Mouse (Mus musculus) right cerebral cortex, postnatal 25 days (tissue): ENCODE results near the gene Ccser1.

Source experiments
- DNase-seq: peaks from one replicate; pipeline ENCODE4 v3.0.0; 2022

Ccser1 gene

DNA sequence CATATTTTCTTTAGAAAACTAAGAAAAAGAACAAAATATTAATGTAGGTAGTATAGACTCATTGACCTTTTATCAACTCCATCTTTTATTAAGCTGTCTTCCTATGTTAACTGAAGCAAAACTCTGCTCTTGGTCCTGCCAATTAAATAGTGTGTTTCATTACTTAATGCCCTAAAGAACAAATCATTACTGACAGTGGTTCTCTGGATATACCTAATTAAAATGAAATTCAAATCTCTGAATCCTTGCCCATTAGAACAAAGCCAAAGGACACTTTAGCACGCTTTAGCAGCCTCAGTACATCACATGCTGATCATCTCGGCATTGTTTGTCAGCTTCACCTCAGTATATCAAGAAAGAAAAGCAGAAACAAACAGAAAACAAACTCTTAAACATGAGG lies 952.4 kb downstream of the Ccser1 start:
- no peak for DNase-seq

GRCm38 (mm10) chr6:62160320-62160719 lies 980.2 kb downstream of the Ccser1 start:
- no peak for DNase-seq

DNA sequence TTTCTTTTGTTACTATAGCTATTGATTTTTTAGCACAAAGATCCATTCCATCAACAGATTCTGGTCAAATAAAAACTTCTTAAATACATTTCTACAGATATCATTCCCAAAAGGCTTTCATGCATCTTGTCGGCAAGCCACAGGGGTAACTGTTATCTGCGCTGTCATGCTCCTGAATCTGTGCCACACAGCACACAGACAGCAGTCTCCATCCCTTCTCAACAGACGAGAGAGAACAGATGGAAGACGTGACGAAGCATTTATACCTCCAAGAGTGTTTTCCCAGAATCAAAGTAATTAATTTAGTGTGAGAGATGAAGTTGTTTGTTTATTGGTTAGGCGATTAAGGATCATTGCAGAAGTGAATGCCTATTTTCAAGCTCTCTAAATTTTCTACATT lies 982.5 kb downstream of the Ccser1 start:
- no peak for DNase-seq

DNA sequence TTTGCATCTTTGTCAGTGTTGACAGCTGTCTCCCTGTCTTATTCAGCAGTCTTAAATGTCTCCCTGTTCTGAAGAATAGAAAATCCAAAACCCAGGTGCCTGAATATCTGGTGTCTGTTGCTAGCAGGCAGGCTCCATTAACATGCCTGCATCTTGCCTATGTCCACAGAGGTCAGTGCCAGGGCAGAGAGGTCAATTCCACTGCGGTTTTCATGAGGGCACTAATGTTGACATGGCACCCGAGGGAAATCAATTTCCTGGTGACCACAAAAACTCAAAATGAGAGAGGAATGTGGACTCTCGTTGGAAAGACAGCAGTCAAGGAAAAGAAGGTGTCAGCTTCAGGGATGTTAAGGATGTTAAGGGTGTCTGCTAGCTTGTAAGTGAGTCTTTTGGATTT lies 983.7 kb downstream of the Ccser1 start:
- no peak for DNase-seq

DNA sequence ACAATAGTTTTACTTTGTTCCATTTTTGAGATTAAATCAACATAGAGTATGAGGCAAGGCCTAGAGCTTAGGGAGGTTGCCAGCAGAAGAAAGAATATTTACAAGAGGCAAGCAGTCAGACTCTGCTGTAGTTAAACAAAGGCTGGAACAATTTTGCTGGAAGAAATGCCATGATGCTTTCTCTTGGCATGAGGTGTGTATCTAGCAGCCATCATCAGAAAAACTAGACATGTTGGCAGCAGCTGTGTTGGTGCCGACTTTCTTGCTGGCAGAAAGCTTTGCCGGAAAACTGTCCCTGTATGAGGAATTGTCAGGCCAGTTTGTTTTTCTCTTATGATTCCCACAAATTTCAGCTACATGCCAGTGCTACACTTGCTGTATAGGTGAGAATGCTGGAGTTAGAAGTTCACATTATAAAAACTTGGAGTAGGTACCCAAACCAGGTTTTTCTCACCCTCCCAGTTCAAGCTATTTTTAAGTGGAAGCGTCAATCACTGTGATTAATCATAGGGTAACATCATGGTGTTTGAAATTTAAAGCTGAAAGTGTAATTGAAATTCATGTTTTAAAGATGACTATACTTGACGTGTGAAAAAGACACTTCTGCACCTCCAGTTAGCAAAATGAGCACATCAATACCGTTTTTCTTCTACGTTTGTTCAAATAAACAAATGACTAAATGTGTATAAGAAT lies 1016.5 kb downstream of the Ccser1 start:
- DNase-seq: peak; percentile 10

DNA sequence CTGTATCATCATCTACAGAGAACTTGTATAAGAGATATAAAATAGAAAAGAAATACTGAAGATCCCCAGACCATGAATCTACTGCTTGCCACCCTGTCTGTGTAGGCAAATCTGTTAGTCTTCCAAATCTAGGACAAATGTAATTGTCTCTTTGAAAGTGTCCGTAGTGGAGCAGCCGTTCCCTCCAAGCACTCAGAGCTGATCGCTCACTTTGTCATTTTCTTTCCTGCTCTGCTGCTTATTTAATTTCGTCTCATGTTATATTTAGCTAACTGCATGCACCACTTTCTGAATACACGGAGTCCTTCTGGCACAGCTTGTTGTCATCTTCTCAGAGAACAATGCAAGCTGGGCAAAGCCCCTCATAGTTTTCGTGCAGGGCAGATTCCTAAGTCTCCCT lies 1018.6 kb downstream of the Ccser1 start:
- peak; percentile 8 for DNase-seq

- DNase-seq: no peak
These were observed 1024.9 kb downstream of the Ccser1 start for GRCm38 (mm10) chr6:62205013-62205412.

GRCm38 (mm10) chr6:62221856-62222255 lies 1041.7 kb downstream of the Ccser1 start:
- DNase-seq: no peak

- DNase-seq: no peak
These were observed 1083.8 kb downstream of the Ccser1 start for GRCm38 (mm10) chr6:62263899-62264298.

DNA sequence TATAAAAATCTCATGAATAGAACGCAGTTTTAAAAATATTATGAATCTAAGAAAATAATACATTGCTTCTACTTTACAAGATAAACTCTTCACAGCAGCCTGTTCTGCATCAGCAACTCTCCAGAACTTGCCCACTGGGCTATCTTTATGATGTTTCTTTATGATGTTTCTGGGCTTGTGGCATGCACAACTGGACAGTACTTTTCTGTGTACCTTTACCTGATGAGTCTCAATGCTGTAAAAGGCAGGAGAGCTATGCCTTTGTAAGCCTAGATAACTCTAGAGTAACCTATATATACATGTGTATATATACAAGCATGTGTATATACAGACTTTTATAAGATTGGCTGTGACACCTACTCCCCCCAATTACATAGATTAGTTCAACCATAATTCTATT lies 1084.4 kb downstream of the Ccser1 start:
- DNase-seq: no peak

DNA sequence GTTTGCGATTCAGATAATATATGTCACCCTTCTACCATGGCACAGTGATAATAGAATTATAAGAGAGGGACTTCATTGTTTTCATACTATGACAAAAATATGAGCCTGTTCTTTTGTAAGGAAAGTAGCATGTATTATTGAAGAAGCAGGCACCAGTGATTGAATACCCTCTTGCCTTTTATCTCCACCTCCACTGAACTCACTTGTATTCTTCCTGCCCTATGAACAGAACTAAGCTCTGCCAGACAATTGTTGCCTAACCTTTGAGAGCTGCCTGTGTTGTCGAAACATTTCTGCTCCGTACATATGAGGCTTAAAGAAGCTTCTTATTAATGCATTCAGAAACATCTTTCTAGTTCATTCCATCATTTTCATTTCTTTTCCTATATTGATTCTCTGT lies 1101.1 kb downstream of the Ccser1 start:
- DNase-seq: no peak

- DNase-seq: no peak
These were observed 1121.6 kb downstream of the Ccser1 start for GRCm38 (mm10) chr6:62301576-62302312.

DNA sequence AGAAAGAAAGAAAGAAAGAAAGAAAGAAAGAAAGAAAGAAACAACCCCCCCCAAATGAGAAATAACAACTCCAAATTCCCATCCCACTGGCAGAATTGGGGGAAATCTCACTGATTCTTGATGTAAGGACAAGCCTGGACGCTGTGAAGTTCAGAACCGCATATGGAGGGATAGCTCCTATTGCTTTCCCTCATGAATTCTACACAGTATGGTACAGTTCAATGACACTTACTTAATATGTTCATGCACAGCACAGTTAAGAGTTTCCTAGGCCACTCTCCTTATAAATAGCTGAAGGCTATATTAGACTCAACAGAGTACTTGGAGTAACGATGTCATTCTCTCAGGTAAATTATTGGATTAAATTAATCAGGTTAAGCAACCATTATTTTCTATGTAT lies 1138.5 kb downstream of the Ccser1 start:
- DNase-seq: no peak

DNA sequence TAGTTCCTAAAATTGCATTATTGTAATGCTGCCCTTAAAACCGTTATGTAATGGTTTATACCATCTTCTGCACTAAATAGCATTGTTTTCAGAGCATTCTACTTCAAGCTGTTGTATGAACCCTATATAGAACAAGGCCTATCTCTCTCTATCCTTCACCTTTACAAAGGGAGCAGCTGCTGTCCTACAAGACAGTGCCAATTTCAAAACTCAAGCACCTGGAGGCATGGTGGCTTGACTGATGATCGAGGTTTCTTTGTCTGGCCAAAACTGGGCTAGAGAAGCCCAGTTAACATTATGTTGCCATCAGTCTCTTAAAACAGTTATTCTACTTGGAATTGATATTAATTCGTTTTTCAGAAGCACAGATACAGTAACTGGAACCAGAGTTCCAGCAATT lies 1160.2 kb downstream of the Ccser1 start:
- no peak for DNase-seq

DNA sequence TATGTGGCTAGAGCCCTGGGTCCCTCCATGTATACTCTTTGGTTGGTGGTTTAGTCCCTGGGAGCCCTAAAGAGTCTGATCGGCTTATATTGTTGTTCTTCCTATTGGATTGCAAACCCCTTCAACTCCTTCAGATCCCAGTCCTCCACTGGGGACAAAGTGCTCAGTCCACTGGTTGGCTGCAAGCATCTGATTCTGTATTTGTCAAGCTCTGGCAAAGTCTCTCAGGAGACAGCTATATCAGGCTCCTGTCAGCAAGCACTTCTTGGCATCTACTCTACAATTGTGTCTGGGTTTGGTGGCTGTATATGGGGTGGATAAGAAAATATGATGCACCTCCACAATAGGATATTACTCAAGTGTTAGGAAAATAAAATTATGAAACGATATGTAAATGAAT lies 1187.7 kb downstream of the Ccser1 start:
- DNase-seq: no peak
